Comparison of ENCODE assay signal across 31 mouse cellular contexts in the genomic region with DNA sequence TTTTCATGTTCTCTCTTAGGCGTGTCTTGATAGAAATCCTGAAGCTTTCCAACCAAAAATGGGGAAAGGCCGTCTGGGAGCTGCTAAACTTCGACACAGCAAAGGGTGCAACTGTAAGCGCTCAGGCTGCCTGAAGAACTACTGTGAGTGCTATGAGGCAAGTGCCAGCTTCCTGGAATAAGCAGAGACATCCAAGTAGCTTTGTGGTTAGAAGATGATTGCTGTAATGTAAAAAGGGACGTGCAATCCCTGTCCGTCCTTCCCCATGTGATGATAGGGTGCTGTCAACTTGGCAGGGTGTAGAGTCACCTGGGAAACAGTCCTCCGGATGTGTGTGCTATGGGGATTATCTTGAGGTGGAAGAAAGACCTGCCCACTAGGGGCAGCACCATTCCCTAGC. TPM values are rescaled to one million over a fixed set of nuclear protein-coding genes. Genes with fewer than 3 reads are reported as not detected.
DNase-seq lines count a peak whose midpoint lies in the region; ATAC-seq and TF ChIP-seq lines count a peak whose summit lies in the region.
"Had no signal": no experiment of that assay in that cellular context is flagged by ENCODE, and none has a peak within 500 bp of the region (broad histone marks: within the 10 kb centered on the region; RNA-seq: fewer than 3 reads in every experiment).

No protein-coding gene starts in this region.

- ATAC-seq in hindbrain, postnatal 0 days = no peak
- ATAC-seq in hindbrain, embryonic 16.5 days = no peak
- peak; percentile 49 for ATAC-seq in granulocyte monocyte progenitor cell, adult 5-6 weeks (replicated peaks; ENCODE audit: poor library complexity, severe bottlenecking)
- ATAC-seq: forebrain, embryonic 15.5 days; inflammation-experienced regulatory T-cells, adult 6 months had no signal

- H3K9me3 ChIP-seq in hindbrain, postnatal 0 days (ENCODE audit: low read length) = no peaks in the 10 kb centered on the region
- no peaks in the 10 kb centered on the region for H3K9me3 ChIP-seq in hindbrain, embryonic 16.5 days (ENCODE audit: control insufficient read depth, low read length)
- H3K9me3 ChIP-seq: embryonic facial prominence, embryonic 13.5 days; forebrain, embryonic 12.5 days; forebrain, embryonic 15.5 days; hindbrain, embryonic 15.5 days had no signal

- no peak overlapping the region for H3K27ac ChIP-seq in hindbrain, postnatal 0 days
- H3K27ac ChIP-seq in hindbrain, embryonic 16.5 days (ENCODE audit: low read depth, low read length) = no peak overlapping the region
- H3K27ac ChIP-seq: embryonic facial prominence, embryonic 10.5 days; embryonic facial prominence, embryonic 13.5 days; forebrain, embryonic 12.5 days; forebrain, embryonic 15.5 days; hindbrain, embryonic 12.5 days; hindbrain, embryonic 15.5 days had no signal

- no peaks in the 10 kb centered on the region for H3K36me3 ChIP-seq in hindbrain, postnatal 0 days (ENCODE audit: insufficient read depth, low read length)
- H3K36me3 ChIP-seq in hindbrain, embryonic 16.5 days (ENCODE audit: control insufficient read depth, insufficient read depth, low read length) = no peaks in the 10 kb centered on the region
- H3K36me3 ChIP-seq: embryonic facial prominence, embryonic 10.5 days; embryonic facial prominence, embryonic 13.5 days; forebrain, embryonic 12.5 days; forebrain, embryonic 15.5 days; hindbrain, embryonic 12.5 days; hindbrain, embryonic 15.5 days had no signal

- no peak overlapping the region for H3K4me3 ChIP-seq in hindbrain, postnatal 0 days (ENCODE audit: low read length)
- H3K4me3 ChIP-seq in hindbrain, embryonic 16.5 days (ENCODE audit: low read length) = no peak overlapping the region
- H3K4me3 ChIP-seq in lung, adult 2 months (replicated peaks; ENCODE audit: extremely low read depth, low read depth, low read length) = no peak overlapping the region
- H3K4me3 ChIP-seq: embryonic facial prominence, embryonic 10.5 days; embryonic facial prominence, embryonic 13.5 days; erythroblast, embryonic 14.5 days; forebrain, embryonic 12.5 days; forebrain, embryonic 15.5 days; hindbrain, embryonic 12.5 days; hindbrain, embryonic 15.5 days had no signal

- no peak overlapping the region for H3K9ac ChIP-seq in hindbrain, postnatal 0 days (replicated peaks; ENCODE audit: low read length)
- no peak overlapping the region for H3K9ac ChIP-seq in hindbrain, embryonic 16.5 days (ENCODE audit: low read depth, low read length)
- H3K9ac ChIP-seq: embryonic facial prominence, embryonic 13.5 days; forebrain, embryonic 12.5 days; forebrain, embryonic 15.5 days; hindbrain, embryonic 12.5 days; hindbrain, embryonic 15.5 days had no signal

- TF ChIP-seq CTCF in hindbrain, postnatal 0 days (IDR thresholded peaks at IDR 0.05; ENCODE audit: low read depth) = 0 out of 2 replicates have a peak, but pooled peaks have one; percentile 12
- no peak for TF ChIP-seq CTCF in lung, adult 2 months (IDR thresholded peaks at IDR 0.05; ENCODE audit: insufficient read depth, low read length)

- H3K4me2 ChIP-seq in hindbrain, postnatal 0 days (ENCODE audit: low read depth, low read length) = no peak overlapping the region
- H3K4me2 ChIP-seq in hindbrain, embryonic 16.5 days (ENCODE audit: low read length) = no peak overlapping the region
- H3K4me2 ChIP-seq: embryonic facial prominence, embryonic 13.5 days; forebrain, embryonic 12.5 days; forebrain, embryonic 15.5 days; heart, embryonic 11.5 days; hindbrain, embryonic 12.5 days; hindbrain, embryonic 15.5 days had no signal

- 84% methylated on average over 7 of the region's 7 CpGs for WGBS in hindbrain, postnatal 0 days
- 91% methylated on average over 7 of the region's 7 CpGs for WGBS in hindbrain, embryonic 16.5 days
- WGBS in lung, adult 2 months = 79% methylated on average over 7 of the region's 7 CpGs

- no peaks in the 10 kb centered on the region for H3K27me3 ChIP-seq in hindbrain, postnatal 0 days (ENCODE audit: insufficient read depth, low read length)
- no peaks in the 10 kb centered on the region for H3K27me3 ChIP-seq in hindbrain, embryonic 16.5 days (replicated peaks; ENCODE audit: control insufficient read depth, insufficient read depth, low read length)
- H3K27me3 ChIP-seq: CH12.LX; embryonic facial prominence, embryonic 13.5 days; forebrain, embryonic 12.5 days; forebrain, embryonic 15.5 days; hindbrain, embryonic 15.5 days had no signal

- no peak for DNase-seq in hindbrain, postnatal 0 days (ENCODE audit: low spot score)
- DNase-seq in lung, postnatal 36 days = peak; percentile 42
- no peak for DNase-seq in lung, adult 2 months
- no peak for DNase-seq in gastrocnemius, adult 8-10 months (ENCODE audit: low spot score in 2 of 2)
- no peak for DNase-seq in c-Kit-positive CD71-positive TER-119-positive erythroid progenitor cells, embryonic 14.5 days (ENCODE audit: low spot score)
- DNase-seq in thymus, postnatal 14 days = no peak
- DNase-seq: adrenal gland, postnatal 10 days; adrenal gland, postnatal 36 days; cerebellum, adult 11-12 months; cerebellum, adult 8-10 months; cerebellum, postnatal 36 days; embryo, embryonic 11 days; gastrocnemius, postnatal 10 days; gastrocnemius, postnatal 36 days; heart, adult 11 months had no signal

- no peak for TF ChIP-seq POLR2A in lung, adult 2 months (IDR thresholded peaks at IDR 0.05; ENCODE audit: borderline replicate concordance, extremely low read depth, low read depth, low read length)

- H3K4me1 ChIP-seq in hindbrain, postnatal 0 days (ENCODE audit: insufficient read depth, low read length) = no peaks in the 10 kb centered on the region
- peaks cover 3% of the 10 kb centered on the region; the same call in 1 of the 2 replicates for H3K4me1 ChIP-seq in hindbrain, embryonic 16.5 days (ENCODE audit: control insufficient read depth, insufficient read depth, low read depth, low read length)
- no peaks in the 10 kb centered on the region for H3K4me1 ChIP-seq in lung, adult 2 months (ENCODE audit: control insufficient read depth, insufficient read depth, low read length)
- H3K4me1 ChIP-seq: embryonic facial prominence, embryonic 10.5 days; embryonic facial prominence, embryonic 13.5 days; forebrain, embryonic 12.5 days; forebrain, embryonic 15.5 days; hindbrain, embryonic 12.5 days had no signal

RNA-seq across cellular contexts. Expression of gene Gal, which starts 10.3 kb away (rescaled TPM):
- total RNA-seq in hindbrain, postnatal 0 days (2014; rRNA removed) = 0.75 and 3.7 TPM in 2 replicates
- polyA plus RNA-seq in hindbrain, postnatal 0 days (2015; fragmentation: Nextera tagmentation; extraction: Ambion mirVana) = 29.4 and 40.6 TPM in 2 replicates
- polyA plus RNA-seq in hindbrain, embryonic 16.5 days (2015; fragmentation: Nextera tagmentation; extraction: Ambion mirVana) = 24.3 and 25.3 TPM in 2 replicates
- polyA plus RNA-seq in lung, adult 2 months (2012; rRNA removed) = 4.0 and 4.9 TPM in 2 replicates
- total RNA-seq in granulocyte monocyte progenitor cell, adult 5-6 weeks (2014; fragmentation: Nextera tagmentation) = not detected in 2 replicates
- total RNA-seq in granulocyte monocyte progenitor cell, adult 5-6 weeks (2017) = not detected in 2 replicates
- under 1 TPM in 1 of 4 experiments, not detected in 3; 0.90 TPM for total RNA-seq in gastrocnemius, adult 8-10 months (2022)
- total RNA-seq: CH12.LX; heart, adult 8-10 months; heart, postnatal 25 days; hematopoietic stem cell, adult 5-6 weeks; MEL had no signal
- polyA plus RNA-seq: erythroblast, embryonic 14.5 days had no signal

RNA-seq across cellular contexts. Expression of gene Tesmin, which starts 15.4 kb away (rescaled TPM):
- 1.3 and 1.5 TPM in 2 replicates for total RNA-seq in hindbrain, postnatal 0 days (2014; rRNA removed)
- polyA plus RNA-seq in hindbrain, postnatal 0 days (2015; fragmentation: Nextera tagmentation; extraction: Ambion mirVana) = 0.97 and 1.1 TPM in 2 replicates
- 0.36 and 0.44 TPM in 2 replicates for polyA plus RNA-seq in hindbrain, embryonic 16.5 days (2015; fragmentation: Nextera tagmentation; extraction: Ambion mirVana)
- 0.41 and 0.48 TPM in 2 replicates for polyA plus RNA-seq in lung, adult 2 months (2012; rRNA removed)
- 0.71 and 0.96 TPM in 2 replicates for total RNA-seq in granulocyte monocyte progenitor cell, adult 5-6 weeks (2014; fragmentation: Nextera tagmentation)
- total RNA-seq in granulocyte monocyte progenitor cell, adult 5-6 weeks (2017) = 0.88 and 1.1 TPM in 2 replicates
- total RNA-seq in gastrocnemius, adult 8-10 months (2022) = under 1 TPM; 0.22 to 0.64 (median 0.42) TPM
- polyA plus RNA-seq: inflammation-experienced regulatory T-cells, adult 6 months had no signal
